Mouse (Mus musculus) induced T-regulatory cell, adult 2 months (primary cell): ENCODE data around the gene Thbs1.

ENCODE experiments used
- DNase-seq: peaks from one replicate; pipeline ENCODE4 v3.0.0-alpha.2; 2012; ENCODE audit warnings: low read depth

Gene Thbs1

GRCm38 (mm10) chr2:118111488-118112131 is at the start of gene Thbs1:
TSS of gene Thbs1 (plus strand) at chr2:118111876.
- peak; percentile 43 for DNase-seq

GRCm38 (mm10) chr2:118064121-118064764 is 47.4 kb upstream of the Thbs1 start:
- DNase-seq = no peak

- DNase-seq = no peak
These were observed 45.5 kb upstream of the Thbs1 start for GRCm38 (mm10) chr2:118066065-118066770.

- DNase-seq = no peak
These were observed 41.7 kb upstream of the Thbs1 start for GRCm38 (mm10) chr2:118069975-118070374.

- no peak for DNase-seq
These were observed 38.8 kb upstream of the Thbs1 start for GRCm38 (mm10) chr2:118072811-118073372.

GRCm38 (mm10) chr2:118074030-118074429 is 37.6 kb upstream of the Thbs1 start:
- DNase-seq = no peak

- DNase-seq = no peak
These were observed 36.5 kb upstream of the Thbs1 start for GRCm38 (mm10) chr2:118075165-118075564.

GRCm38 (mm10) chr2:118079131-118079530 is 32.5 kb upstream of the Thbs1 start:
- DNase-seq = no peak

GRCm38 (mm10) chr2:118081581-118081980 is 30.1 kb upstream of the Thbs1 start:
- no peak for DNase-seq

- no peak for DNase-seq
These were observed 28.0 kb upstream of the Thbs1 start for GRCm38 (mm10) chr2:118083652-118084051.

- no peak for DNase-seq
These were observed 27.0 kb upstream of the Thbs1 start for GRCm38 (mm10) chr2:118084693-118085092.

GRCm38 (mm10) chr2:118085647-118086046 is 26.0 kb upstream of the Thbs1 start:
- DNase-seq = no peak

GRCm38 (mm10) chr2:118087044-118087726 is 24.5 kb upstream of the Thbs1 start:
- no peak for DNase-seq

- no peak for DNase-seq
These were observed 20.4 kb upstream of the Thbs1 start for GRCm38 (mm10) chr2:118091226-118091625.

- no peak for DNase-seq
These were observed 12.6 kb upstream of the Thbs1 start for GRCm38 (mm10) chr2:118099104-118099503.

- DNase-seq = no peak
These were observed 9.5 kb upstream of the Thbs1 start for GRCm38 (mm10) chr2:118102169-118102568.

- no peak for DNase-seq
These were observed 1.3 kb upstream of the Thbs1 start for GRCm38 (mm10) chr2:118110225-118110915.

GRCm38 (mm10) chr2:118111116-118111487 is 574 bp upstream of the Thbs1 start:
- peak; percentile 62 for DNase-seq

GRCm38 (mm10) chr2:118112438-118112837 is 762 bp downstream of the Thbs1 start:
- no peak for DNase-seq

GRCm38 (mm10) chr2:118112846-118113479 is 1.3 kb downstream of the Thbs1 start:
- DNase-seq = no peak
